Mouse (Mus musculus): ENCODE results near the gene Ly86.

Ly86 gene

GRCm38 (mm10) chr13:37431707-37432106 lies 86.7 kb downstream of the Ly86 start:
- DNase-seq (ENCODE audit: low read depth, low spot score) = no peak

DNA sequence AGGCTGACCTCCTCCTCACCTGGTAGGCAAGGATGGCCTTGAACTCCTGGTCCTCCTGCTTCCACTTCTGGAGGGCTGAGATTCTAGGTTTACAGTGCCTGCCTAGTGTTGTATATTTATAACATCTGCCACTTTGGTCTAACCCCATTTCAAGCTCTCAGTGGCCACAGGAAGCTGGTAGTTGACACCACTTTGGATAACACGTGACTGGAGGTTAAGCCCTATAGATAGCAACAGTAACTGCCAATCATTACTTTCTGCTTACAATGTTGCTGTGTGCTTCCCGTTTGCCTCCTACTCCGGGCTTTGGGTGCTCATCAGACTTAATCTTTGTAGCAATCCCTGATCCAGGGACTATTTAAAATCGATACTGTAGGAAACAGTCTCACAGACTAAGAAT lies 87.6 kb downstream of the Ly86 start:
- DNase-seq (ENCODE audit: low read depth, low spot score) = no peak

DNA sequence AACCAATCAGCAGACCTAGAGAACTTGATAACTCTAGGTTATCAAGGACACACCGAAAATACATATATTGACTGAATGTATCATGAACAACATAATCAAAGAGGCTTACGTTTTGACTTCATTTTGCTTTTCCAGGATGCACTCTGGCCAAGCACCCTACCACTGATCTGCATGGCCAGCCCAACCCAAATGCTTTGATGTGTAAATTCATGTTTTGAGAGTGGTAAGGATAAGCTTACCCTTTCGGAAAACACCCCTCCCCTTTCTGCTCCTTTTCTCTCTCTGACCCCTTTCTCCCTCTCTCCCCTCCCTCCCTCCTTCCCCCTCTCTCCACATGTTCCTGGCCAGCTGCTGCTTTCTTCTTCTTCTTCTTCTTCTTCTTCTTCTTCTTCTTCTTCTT lies 88.1 kb downstream of the Ly86 start:
- DNase-seq (ENCODE audit: low read depth, low spot score) = no peak

DNA sequence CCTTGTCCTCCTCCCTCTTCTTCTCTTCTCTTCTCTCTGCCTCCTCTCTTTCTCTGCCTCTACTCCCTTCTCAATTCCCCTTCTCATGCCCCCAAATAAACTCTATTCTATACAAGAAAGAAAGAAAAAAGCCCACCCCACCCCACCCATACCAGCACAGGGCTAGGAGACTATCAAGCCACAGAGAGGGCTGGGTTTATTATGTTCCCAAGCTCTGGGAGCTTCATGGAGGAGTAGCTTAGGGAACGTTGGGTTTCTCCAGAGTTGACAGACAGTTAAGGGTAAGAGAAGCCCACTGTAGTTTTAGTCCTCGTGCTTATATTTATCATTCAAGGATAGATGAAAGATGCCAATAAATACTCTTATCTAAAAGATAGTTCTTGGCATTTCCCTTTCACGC lies 88.7 kb downstream of the Ly86 start:
- no peak for DNase-seq (ENCODE audit: low read depth, low spot score)

DNA sequence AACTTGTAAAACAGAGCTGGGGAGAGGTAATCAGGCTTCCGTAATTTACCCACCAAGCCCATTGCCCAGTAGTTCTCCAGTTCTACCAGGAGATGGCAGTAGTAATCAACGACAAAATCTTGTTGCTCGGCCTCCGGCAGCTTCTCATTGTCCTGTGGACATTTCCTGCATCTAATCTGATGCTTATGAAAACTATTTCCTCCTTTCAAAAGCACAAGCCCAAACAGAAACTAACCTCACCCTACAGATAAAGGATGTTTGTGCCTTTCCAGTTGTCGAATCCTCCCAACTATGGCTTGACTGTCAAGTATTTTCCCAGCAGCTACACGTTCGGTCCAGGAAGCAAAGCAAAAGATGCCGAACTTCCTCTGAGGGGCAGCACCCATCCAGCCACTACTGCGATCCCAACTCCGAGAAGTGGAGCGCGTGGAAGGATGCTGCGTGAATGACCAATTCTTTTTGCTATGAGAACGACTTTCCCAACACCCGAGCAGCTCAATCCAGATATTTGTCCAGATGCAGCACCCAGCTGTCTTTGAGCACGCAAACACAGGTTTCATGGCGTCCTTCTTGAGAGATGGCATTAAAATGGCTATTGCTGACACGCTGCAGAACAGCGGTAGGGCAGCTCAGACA lies 89.2 kb downstream of the Ly86 start:
- DNase-seq (ENCODE audit: low read depth, low spot score) = peak; percentile 85

DNA sequence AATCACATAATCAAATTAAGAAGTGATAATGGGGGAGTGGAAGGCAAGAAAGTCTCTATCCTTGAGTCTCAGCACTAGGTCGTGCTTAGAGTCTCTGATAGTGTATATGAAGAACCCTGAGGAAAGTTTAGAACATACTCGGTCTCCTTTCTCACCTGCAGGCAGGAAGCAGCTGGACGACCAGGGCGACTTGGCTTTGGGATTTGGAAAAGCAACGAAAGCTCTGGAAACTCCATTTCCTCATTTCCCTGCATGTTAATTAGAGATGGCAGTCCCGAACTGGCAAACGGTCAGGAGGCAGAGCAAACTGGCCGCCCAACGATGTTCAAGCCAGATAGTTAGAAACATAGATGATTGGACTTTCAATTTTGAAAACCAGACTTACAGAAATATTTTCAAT lies 89.8 kb downstream of the Ly86 start:
- no peak for DNase-seq (ENCODE audit: low read depth, low spot score)

- no peak for DNase-seq (ENCODE audit: low read depth, low spot score)
Observed at GRCm38 (mm10) chr13:37436267-37437013, 91.4 kb downstream of the Ly86 start.

DNA sequence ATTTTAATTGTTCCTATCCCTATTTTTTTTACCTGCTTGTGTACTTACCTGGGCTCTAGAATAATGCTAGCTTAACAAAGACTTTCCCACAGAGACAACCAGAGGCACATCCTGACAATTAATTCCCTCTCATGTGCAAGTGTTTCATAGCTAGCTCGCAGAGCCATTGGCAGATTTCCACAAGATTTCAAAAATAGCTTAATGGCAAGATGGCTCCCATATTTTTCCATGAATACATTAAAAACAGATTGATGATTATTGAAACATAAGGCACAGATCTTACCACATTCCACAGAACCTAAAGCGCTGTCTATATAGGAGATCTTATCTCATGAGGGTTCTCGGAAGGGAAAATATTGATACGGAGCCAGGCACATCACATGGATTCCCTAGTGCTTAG lies 93.8 kb downstream of the Ly86 start:
- no peak for DNase-seq (ENCODE audit: low read depth, low spot score)

DNA sequence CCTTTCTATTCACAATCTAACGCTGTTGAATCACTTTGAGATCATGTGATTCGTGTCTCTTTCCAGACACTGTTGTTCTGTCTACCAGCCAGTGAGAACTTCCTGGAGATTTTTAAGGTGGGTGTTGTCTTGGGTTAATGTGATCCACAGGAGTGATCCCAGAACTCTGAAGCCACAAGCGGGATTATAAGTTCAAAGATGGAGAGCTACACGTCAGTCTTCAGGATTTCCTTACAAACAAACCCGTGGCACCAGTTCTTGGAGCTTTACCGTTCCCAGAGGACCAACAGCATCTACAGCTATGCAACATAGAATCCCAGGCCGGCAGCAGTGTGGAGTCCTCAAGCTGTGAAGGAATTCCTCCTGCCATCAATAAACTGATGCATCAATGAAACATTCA lies 94.5 kb downstream of the Ly86 start:
- DNase-seq (ENCODE audit: low read depth, low spot score) = no peak

DNA sequence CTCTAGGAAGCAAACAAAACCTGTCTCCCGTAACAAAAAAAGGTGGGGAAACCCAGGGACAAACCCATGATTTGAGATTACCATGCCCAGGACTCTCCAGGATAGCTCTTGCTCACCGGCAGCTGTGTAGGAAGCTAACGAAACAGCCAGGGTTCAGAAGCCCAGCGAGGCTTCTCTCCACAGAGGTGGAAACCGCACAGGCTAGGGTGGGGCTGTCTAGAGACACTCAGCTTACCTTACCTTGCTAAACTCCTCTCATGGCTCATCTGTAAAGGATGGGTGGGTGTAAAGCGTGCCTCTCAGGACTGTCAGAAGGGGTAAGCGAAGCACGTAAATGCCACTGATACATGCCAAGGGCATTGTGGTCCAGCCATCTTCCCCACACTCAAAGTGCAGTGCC lies 94.9 kb downstream of the Ly86 start:
- no peak for DNase-seq (ENCODE audit: low read depth, low spot score)

- no peak for DNase-seq (ENCODE audit: low read depth, low spot score)
Observed at GRCm38 (mm10) chr13:37440593-37441307, 95.7 kb downstream of the Ly86 start.

GRCm38 (mm10) chr13:37442058-37442457 lies 97.0 kb downstream of the Ly86 start:
- DNase-seq (ENCODE audit: low read depth, low spot score) = no peak

DNA sequence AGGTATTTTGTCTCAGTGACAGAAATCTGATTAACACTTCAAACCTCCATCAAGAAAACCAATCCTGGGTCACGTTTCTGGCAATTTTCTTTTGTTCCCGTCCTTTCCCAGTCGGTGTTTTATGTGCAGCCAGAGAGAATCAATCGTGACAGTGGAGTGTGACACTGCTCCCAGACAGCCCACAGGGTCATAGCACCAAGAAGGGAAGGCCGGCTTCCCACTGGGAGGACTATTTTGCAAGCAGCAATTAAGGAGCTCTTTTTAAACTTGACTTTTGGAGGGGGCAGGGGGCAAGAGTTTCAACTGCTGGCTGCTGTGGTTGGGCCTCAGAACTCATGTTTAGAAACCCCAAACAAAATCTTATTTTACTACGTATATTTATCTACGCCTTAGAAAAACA lies 97.5 kb downstream of the Ly86 start:
- DNase-seq (ENCODE audit: low read depth, low spot score) = no peak

GRCm38 (mm10) chr13:37446699-37447258 lies 101.8 kb downstream of the Ly86 start:
- no peak for DNase-seq (ENCODE audit: low read depth, low spot score)

DNA sequence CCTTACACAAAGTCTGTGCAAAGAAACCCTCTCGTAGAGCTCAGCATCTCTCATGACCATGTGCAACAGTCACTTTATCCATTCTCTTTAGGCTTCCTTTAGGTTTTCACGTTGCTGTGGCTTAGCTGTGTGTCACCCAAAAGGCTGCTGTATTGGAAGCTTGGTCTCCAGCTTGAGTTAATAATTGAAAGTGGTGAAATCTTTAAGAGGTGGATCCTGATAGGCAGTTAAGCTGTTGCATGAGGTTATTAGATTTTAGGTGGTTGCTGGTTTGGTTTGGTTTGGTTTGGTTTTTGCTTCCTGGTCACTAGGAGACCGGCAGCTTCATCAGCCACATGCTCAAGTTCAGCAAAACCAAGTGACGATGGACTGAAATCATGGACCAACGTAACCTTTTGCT lies 106.0 kb downstream of the Ly86 start:
- no peak for DNase-seq (ENCODE audit: low read depth, low spot score)

GRCm38 (mm10) chr13:37451471-37451870 lies 106.5 kb downstream of the Ly86 start:
- DNase-seq (ENCODE audit: low read depth, low spot score) = no peak

- peak; percentile 41 for DNase-seq (ENCODE audit: low read depth, low spot score)
Observed at GRCm38 (mm10) chr13:37452022-37452941, 107.3 kb downstream of the Ly86 start.

GRCm38 (mm10) chr13:37453203-37453602 lies 108.2 kb downstream of the Ly86 start:
- DNase-seq (ENCODE audit: low read depth, low spot score) = peak; percentile 92

DNA sequence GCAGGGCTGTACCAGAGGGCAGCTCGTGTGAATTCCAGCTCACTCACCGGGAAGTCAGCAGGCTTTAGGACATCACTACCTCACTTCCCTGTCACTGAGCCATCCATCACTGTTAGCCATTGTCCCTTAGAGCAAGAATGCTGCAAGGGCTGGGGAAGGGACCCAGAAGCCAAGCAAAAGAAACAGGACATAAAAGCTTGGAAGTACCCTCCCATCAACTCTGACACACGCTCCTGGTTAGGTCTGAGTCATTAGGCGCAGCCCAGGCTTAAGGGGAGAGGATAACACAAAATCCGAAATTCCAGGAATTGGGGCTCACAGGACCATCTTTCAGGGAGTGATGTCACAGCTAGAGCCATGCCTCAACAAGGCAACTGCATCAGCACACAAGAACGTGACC lies 109.3 kb downstream of the Ly86 start:
- DNase-seq (ENCODE audit: low read depth, low spot score) = no peak

DNA sequence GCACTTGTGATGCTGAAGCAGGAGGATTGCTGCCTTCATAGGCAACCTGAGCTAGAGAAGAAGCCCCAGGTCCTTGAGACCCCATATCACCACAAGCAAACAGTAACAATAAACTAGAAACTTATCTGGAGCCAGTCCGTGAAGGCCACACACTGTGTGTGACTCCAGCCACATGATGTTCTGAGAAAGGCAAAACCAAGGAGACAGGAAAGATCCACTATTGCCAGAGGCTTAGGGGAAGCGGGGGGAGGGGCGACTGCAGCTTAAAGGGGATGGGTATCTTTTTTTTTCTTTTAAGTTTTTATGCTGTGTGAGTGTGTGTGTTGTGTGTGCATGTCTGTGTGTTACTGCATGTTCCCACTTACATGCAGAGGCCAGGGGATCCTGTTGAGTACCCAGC lies 110.6 kb downstream of the Ly86 start:
- no peak for DNase-seq (ENCODE audit: low read depth, low spot score)

DNA sequence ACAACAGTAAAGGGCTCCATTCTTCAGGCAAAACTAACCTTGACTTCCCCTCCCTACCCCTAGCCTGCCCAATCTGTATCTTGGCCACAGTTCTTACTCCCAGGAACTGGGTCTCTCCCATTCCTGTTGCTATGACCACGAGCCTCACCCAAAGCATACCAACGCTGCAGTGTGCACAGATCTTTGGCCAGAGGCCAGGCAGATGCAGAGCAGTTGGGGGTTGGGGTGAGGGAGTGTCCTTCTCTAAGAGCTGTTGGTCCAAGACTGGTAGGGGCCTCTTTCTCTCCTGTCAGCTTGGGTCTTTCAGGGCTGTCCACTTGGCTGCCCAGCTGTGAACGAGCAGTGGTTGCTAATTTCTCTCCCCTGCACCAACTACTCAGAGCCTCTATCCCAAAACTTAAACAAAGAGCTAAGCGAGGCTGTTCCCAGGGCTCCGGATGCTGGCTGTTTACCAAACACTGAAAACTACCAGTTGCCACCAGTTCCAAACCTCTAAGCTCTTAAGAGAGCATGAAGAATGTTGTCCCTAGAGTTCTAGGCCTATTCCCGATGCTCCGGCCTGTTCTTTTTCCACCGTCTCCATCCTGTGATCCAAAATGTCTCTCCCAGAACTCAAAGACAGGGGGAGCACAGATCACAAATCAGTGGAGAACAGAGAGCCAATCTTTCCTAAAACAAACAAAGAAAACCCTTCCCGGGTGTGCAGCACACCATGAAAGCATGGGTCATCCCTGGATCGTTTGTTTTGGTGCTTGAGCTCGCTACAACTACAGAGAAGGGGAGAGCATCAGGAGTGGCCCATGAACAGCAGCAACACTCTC lies 112.2 kb downstream of the Ly86 start:
- DNase-seq (ENCODE audit: low read depth, low spot score) = no peak

All from mesoderm, embryonic 11.5 days (tissue).